Mouse (Mus musculus) MEL (cell line): Measurements from ENCODE around the gene Nod1. TPM values are rescaled to one million over a fixed set of nuclear protein-coding genes. Genes with fewer than 3 reads are reported as not detected.

Source experiments
- DNase-seq: peaks from one replicate; pipeline ENCODE4 v3.0.0; 2011; ENCODE audit warnings: low read depth, low spot score
- H3K27ac ChIP-seq: 2 replicates; pipeline ENCODE4 v1.5.1; 2012; ENCODE audit warnings: low read depth, mild to moderate bottlenecking, control low read depth, low read length, moderate library complexity; ENCODE audit not compliant: control insufficient read depth
- H3K27me3 ChIP-seq, 2 experiments: fragments of 150-350 bp in 1 of 2; sonication (generic) in 1 of 2; 2 replicates each; pipeline ENCODE4 v1.6.1; 2012; ENCODE audit warnings: low read length in 2 of 2, mild to moderate bottlenecking in 2 of 2, improper control_type of control experiment in 1 of 2, moderate library complexity in 1 of 2; ENCODE audit not compliant: insufficient read depth in 2 of 2, control insufficient read depth in 1 of 2
- H3K36me3 ChIP-seq, 2 experiments: 2 replicates each; pipeline ENCODE4 v1.6.1; 2012 to 2014; ENCODE audit warnings: low read length in 2 of 2, improper control_type of control experiment in 1 of 2, inconsistent platforms in 1 of 2, mild to moderate bottlenecking in 1 of 2; ENCODE audit not compliant: insufficient read depth in 2 of 2, control insufficient read depth in 1 of 2
- H3K4me1 ChIP-seq, 2 experiments: fragments of 150-350 bp in 1 of 2; sonication (generic) in 1 of 2; 2 replicates each; pipeline ENCODE4 v1.6.1; 2012; ENCODE audit warnings: low read length in 2 of 2, improper control_type of control experiment in 1 of 2, mild to moderate bottlenecking in 1 of 2; ENCODE audit not compliant: insufficient read depth in 2 of 2, control insufficient read depth in 1 of 2
- H3K4me3 ChIP-seq, 2 experiments: fragments of 150-350 bp in 1 of 2; sonication (generic) in 1 of 2; 2 replicates each; pipeline ENCODE4 v1.5.1; 2012; ENCODE audit warnings: low read depth in 2 of 2, low read length in 2 of 2, mild to moderate bottlenecking in 2 of 2, moderate library complexity in 2 of 2, control low read depth in 1 of 2, improper control_type of control experiment in 1 of 2; ENCODE audit not compliant: control insufficient read depth in 1 of 2, insufficient read depth in 1 of 2
- H3K79me2 ChIP-seq: 2 replicates; pipeline ENCODE4 v1.6.1; 2012; ENCODE audit warnings: mild to moderate bottlenecking, low read length, moderate library complexity; ENCODE audit not compliant: control insufficient read depth, poor library complexity, insufficient read depth
- H3K9ac ChIP-seq: 2 replicates; pipeline ENCODE4 v1.6.1; 2012; ENCODE audit warnings: low read depth, mild to moderate bottlenecking, control low read depth, low read length, moderate library complexity; ENCODE audit not compliant: control insufficient read depth, poor library complexity, severe bottlenecking
- H3K9me3 ChIP-seq: fragments of 150-350 bp; sonication (generic); replicated peaks from 2 replicates; pipeline ENCODE4 v1.6.1; 2012; ENCODE audit warnings: mild to moderate bottlenecking, low read length, improper control_type of control experiment, moderate library complexity; ENCODE audit not compliant: insufficient read depth
- CTCF ChIP-seq, 3 experiments: IDR thresholded peaks in 2 of 3; conservative IDR thresholded peaks in 1 of 3; 2 replicates each; pipeline ENCODE4 v1.5.1; 2011 to 2012; ENCODE audit warnings: low read length in 3 of 3, low read depth in 2 of 3, mild to moderate bottlenecking in 2 of 3, improper control_type of control experiment in 1 of 3, inconsistent platforms in 1 of 3, mixed read lengths in 1 of 3, moderate library complexity in 1 of 3; ENCODE audit not compliant: control insufficient read depth in 1 of 3, insufficient read depth in 1 of 3, poor library complexity in 1 of 3, severe bottlenecking in 1 of 3
- GABPA ChIP-seq: IDR thresholded peaks from 2 replicates; pipeline ENCODE4 v1.6.1; 2012; ENCODE audit warnings: low read depth, mild to moderate bottlenecking, inconsistent platforms, low read length, improper control_type of control experiment, moderate library complexity
- JUND ChIP-seq: IDR thresholded peaks from 2 replicates; pipeline ENCODE4 v1.6.1; 2011; ENCODE audit warnings: low read depth, mild to moderate bottlenecking, improper control_type of control experiment, low read length
- MAX ChIP-seq: IDR thresholded peaks from 2 replicates; pipeline ENCODE4 v1.6.1; 2011; ENCODE audit warnings: low read length, improper control_type of control experiment
- POLR2A ChIP-seq, 2 experiments: IDR thresholded peaks; 2 replicates each; pipeline ENCODE4 v1.6.1; 2011 to 2012; ENCODE audit warnings: low read length in 2 of 2, mild to moderate bottlenecking in 2 of 2, control low read depth in 1 of 2, improper control_type of control experiment in 1 of 2, low read depth in 1 of 2, moderate library complexity in 1 of 2; ENCODE audit not compliant: control insufficient read depth in 1 of 2, insufficient read depth in 1 of 2, poor library complexity in 1 of 2
- POLR2AphosphoS2 ChIP-seq: IDR thresholded peaks from 2 replicates; pipeline ENCODE4 v1.6.1; 2011; ENCODE audit warnings: low read length, improper control_type of control experiment
- RAD21 ChIP-seq: IDR thresholded peaks from 2 replicates; pipeline ENCODE4 v1.6.1; 2011; ENCODE audit warnings: mild to moderate bottlenecking, low read depth, low read length, improper control_type of control experiment
- SIN3A ChIP-seq: IDR thresholded peaks from 2 replicates; pipeline ENCODE4 v1.6.1; 2012; ENCODE audit warnings: low read length, improper control_type of control experiment, inconsistent platforms
- SMC3 ChIP-seq: IDR thresholded peaks from 2 replicates; pipeline ENCODE4 v1.6.1; 2011; ENCODE audit warnings: low read depth, low read length, improper control_type of control experiment
- TAL1 ChIP-seq: IDR thresholded peaks from 2 replicates; pipeline ENCODE4 v1.6.1; 2012; ENCODE audit warnings: mild to moderate bottlenecking, inconsistent platforms, low read length, moderate library complexity, mixed read lengths
- TCF12 ChIP-seq: IDR thresholded peaks from 2 replicates; pipeline ENCODE4 v1.6.1; 2014; ENCODE audit warnings: low read depth, mild to moderate bottlenecking, inconsistent platforms, low read length, improper control_type of control experiment, moderate library complexity
- ZC3H11A ChIP-seq: IDR thresholded peaks from 2 replicates; pipeline ENCODE4 v1.6.1; 2012; ENCODE audit warnings: low read depth, mild to moderate bottlenecking, inconsistent platforms, low read length, improper control_type of control experiment
- polyA plus RNA-seq, 2 experiments: library from polyadenylated mRNA; stranded (reverse) in 1 of 2; unstranded in 1 of 2; fragments of >175 nt in 1 of 2; fragments of >200 nt in 1 of 2; gene quantifications; 2 replicates each; pipeline versions ENCODE4 v1.2.1 to v1.2.4; 2012; ENCODE audit warnings: low replicate concordance in 2 of 2, low read depth in 1 of 2; ENCODE audit not compliant: insufficient read length in 2 of 2, insufficient read depth in 1 of 2, missing spikeins in 1 of 2
- total RNA-seq: library from RNA; depleted of rRNA; stranded (reverse); fragments of 300-350 nt; gene quantifications from 2 replicates; pipeline ENCODE4 v1.2.3, GENCODE M21; 2012

Gene Nod1
- total and polyA plus RNA-seq, 3 experiments, result 0.12 to 0.21 TPM; not detected in 1

DNA sequence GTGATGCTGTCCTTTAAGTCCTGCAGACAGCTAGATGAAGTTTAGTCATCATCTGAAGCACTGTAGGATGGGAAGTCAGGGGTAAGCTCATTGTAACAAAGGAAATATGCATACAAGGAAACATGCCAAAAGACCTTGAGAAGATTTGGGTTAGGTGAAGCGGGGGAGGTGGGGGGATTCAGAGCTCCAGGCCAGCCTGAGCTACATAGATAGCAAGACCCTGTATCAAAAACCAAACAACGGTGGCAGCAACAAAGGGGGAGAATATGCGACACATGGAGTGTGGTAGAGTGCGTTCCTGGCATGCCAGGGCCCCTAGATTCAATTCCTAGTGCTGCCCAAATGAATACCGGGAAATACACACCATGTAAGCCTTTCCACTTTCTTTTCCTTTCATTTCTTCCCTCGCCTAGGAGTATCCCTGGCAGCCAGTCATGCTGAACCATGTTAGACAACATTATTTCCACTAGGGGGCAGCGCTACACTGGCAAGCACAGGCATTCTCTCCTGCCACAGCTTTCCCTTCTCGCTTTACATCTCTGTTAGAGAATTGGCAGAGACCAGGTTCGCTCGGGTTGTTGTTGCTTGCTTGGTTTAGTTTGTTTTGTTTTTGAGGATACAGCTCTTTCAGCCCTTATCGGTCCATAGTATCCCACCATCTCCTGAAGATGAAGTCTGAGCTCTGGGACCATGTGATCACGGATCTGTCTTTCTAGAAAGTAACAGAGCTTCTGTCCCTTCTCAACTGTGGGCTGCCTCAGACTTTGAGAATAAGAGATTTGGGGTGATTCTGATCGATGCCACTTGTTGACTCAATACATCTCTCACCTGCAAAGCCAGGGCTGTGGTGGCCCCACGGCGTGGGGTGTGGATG, 44.5 kb upstream of the Nod1 start:
- H3K4me1 ChIP-seq, result peaks cover 0 to 3% of the 10 kb centered on the region in 2 experiments; a peak in 1 of 4 replicates
- peak; percentile 86 for DNase-seq
- peaks cover 0 to 2% of the 10 kb centered on the region in 2 experiments; a peak in 1 of 4 replicates for H3K36me3 ChIP-seq
- H3K27ac ChIP-seq, result no peak overlapping the region
- TF ChIP-seq MAX, result no peak
- no peak for TF ChIP-seq POLR2A (IDR thresholded peaks at IDR 0.05; ENCODE audit: control insufficient read depth in 1 of 2, insufficient read depth in 1 of 2, low read depth in 1 of 2, low read length in 2 of 2, poor library complexity in 1 of 2)
- TF ChIP-seq ZC3H11A, result peak; percentile 74
- TF ChIP-seq SMC3, result peak; percentile 89
- TF ChIP-seq RAD21, result peak; percentile 89
- TF ChIP-seq SIN3A, result peak; percentile 51; the same call in 1 of the 2 replicates
- TF ChIP-seq CTCF (IDR thresholded peaks at IDR 0.05 in 2 of 3, conservative IDR thresholded peaks at IDR 0.05 in 1 of 3; ENCODE audit: control insufficient read depth in 1 of 3, insufficient read depth in 1 of 3, low read depth in 2 of 3, low read length in 3 of 3, poor library complexity in 1 of 3, severe bottlenecking in 1 of 3), result peak; percentile 81 to 88 (median 83)
- TF ChIP-seq TAL1, result no peak
- TF ChIP-seq GABPA, result no peak
- H3K9me3 ChIP-seq, result no peaks in the 10 kb centered on the region
- peak overlapping the region; percentile 17 to 35 for H3K4me3 ChIP-seq
- H3K27me3 ChIP-seq, result no peaks in the 10 kb centered on the region
- H3K9ac ChIP-seq, result peak overlapping the region; percentile 31
- H3K79me2 ChIP-seq, result no peaks in the 10 kb centered on the region

DNA sequence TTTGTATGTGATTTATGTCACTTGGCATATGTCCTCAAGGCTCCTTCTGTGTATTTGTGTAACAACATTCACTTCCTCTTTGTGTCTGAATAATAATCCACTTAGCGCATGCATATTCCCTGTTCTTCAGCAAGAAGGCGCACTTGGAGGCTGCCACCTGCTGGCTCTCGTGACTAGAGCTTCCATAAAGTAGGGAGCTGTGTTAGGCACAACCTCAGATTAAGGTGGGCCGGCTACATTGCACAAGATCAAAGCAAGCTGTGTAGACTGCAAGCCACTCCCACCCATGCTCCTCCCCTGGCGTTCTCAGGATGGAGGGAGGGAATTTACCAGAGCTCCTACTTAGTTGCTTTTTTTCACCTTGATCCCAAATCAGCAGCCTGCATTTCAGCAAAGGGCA, 43.8 kb upstream of the Nod1 start:
- peak; percentile 87 for DNase-seq
- H3K4me1 ChIP-seq, result peaks cover 0 to 3% of the 10 kb centered on the region in 2 experiments; a peak in 1 of 4 replicates
- H3K79me2 ChIP-seq, result no peaks in the 10 kb centered on the region
- H3K4me3 ChIP-seq, result peak overlapping the region in 1 of 2 experiments; percentile 35; a peak in 1 of 4 replicates
- no peak overlapping the region for H3K27ac ChIP-seq
- no peak overlapping the region for H3K9ac ChIP-seq
- peaks cover 0 to 2% of the 10 kb centered on the region in 2 experiments; a peak in 1 of 4 replicates for H3K36me3 ChIP-seq
- no peaks in the 10 kb centered on the region for H3K27me3 ChIP-seq
- H3K9me3 ChIP-seq, result no peaks in the 10 kb centered on the region
- TF ChIP-seq POLR2AphosphoS2, result no peak
- peak; percentile 43 to 90 (median 79) for TF ChIP-seq CTCF (IDR thresholded peaks at IDR 0.05 in 2 of 3, conservative IDR thresholded peaks at IDR 0.05 in 1 of 3; ENCODE audit: control insufficient read depth in 1 of 3, insufficient read depth in 1 of 3, low read depth in 2 of 3, low read length in 3 of 3, poor library complexity in 1 of 3, severe bottlenecking in 1 of 3)
- TF ChIP-seq RAD21, result peak; percentile 64
- no peak for TF ChIP-seq TCF12
- TF ChIP-seq JUND, result no peak
- TF ChIP-seq SMC3, result peak; percentile 94
- peak; percentile 58 for TF ChIP-seq ZC3H11A
- TF ChIP-seq, all 39 proteins: peak for 4
